Comparison of ENCODE assay signal across 22 mouse cellular contexts in the genomic region with DNA sequence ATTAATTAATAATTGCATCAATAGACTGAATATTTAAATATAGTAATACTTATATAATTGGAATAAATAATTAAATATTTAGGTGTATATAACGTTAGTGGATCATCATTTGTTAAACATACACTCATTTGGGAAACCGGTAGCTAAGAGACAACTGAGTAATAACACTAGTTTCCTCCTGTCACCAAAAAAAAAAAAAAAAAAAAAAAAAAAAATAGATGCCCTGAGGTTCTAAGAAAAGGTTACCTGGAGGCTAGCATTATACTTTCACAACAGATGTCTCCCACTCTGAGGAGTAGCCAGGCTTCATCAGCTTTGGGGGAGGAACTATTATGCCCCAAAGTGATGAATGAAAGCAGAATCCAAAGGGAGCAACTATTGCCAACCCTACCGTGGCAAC. TPM values are rescaled to one million over a fixed set of nuclear protein-coding genes. Genes with fewer than 3 reads are reported as not detected.
A peak's percentile ranks its signal among the peaks of the same experiment; 100 is the strongest.
DNase-seq lines count a peak whose midpoint lies in the region; ATAC-seq and TF ChIP-seq lines count a peak whose summit lies in the region.
"Had no signal": no experiment of that assay in that cellular context is flagged by ENCODE, and none has a peak within 500 bp of the region (broad histone marks: within the 10 kb centered on the region; RNA-seq: fewer than 3 reads in every experiment).

No protein-coding gene starts in this region.

- no peaks in the 10 kb centered on the region for H3K36me3 ChIP-seq in hindbrain, embryonic 13.5 days
- no peaks in the 10 kb centered on the region for H3K36me3 ChIP-seq in hindbrain, embryonic 12.5 days
- no peaks in the 10 kb centered on the region for H3K36me3 ChIP-seq in megakaryocyte, embryonic 14.5 days (replicated peaks; ENCODE audit: low read length)
- no peaks in the 10 kb centered on the region for H3K36me3 ChIP-seq in heart, embryonic 12.5 days
- H3K36me3 ChIP-seq: embryonic facial prominence, embryonic 12.5 days; forebrain, embryonic 15.5 days had no signal

- no peaks in the 10 kb centered on the region for H3K9me3 ChIP-seq in hindbrain, embryonic 13.5 days
- no peaks in the 10 kb centered on the region for H3K9me3 ChIP-seq in hindbrain, embryonic 12.5 days (replicated peaks)
- no peaks in the 10 kb centered on the region for H3K9me3 ChIP-seq in megakaryocyte, embryonic 14.5 days
- H3K9me3 ChIP-seq in heart, embryonic 12.5 days (replicated peaks) = no peaks in the 10 kb centered on the region
- H3K9me3 ChIP-seq: embryonic facial prominence, embryonic 12.5 days; forebrain, embryonic 15.5 days had no signal

- no peak overlapping the region for H3K27ac ChIP-seq in hindbrain, embryonic 13.5 days
- no peak overlapping the region for H3K27ac ChIP-seq in hindbrain, embryonic 12.5 days
- H3K27ac ChIP-seq in heart, embryonic 12.5 days (ENCODE audit: poor library complexity, severe bottlenecking) = no peak overlapping the region
- H3K27ac ChIP-seq in layer of hippocampus, adult 2 months = no peak overlapping the region
- H3K27ac ChIP-seq: embryonic facial prominence, embryonic 12.5 days; forebrain, embryonic 15.5 days had no signal

- no peak overlapping the region for H3K9ac ChIP-seq in hindbrain, embryonic 13.5 days
- no peak overlapping the region for H3K9ac ChIP-seq in hindbrain, embryonic 12.5 days
- no peak overlapping the region for H3K9ac ChIP-seq in heart, embryonic 12.5 days
- H3K9ac ChIP-seq: embryonic facial prominence, embryonic 12.5 days; forebrain, embryonic 15.5 days had no signal

- peak overlapping the region; percentile 54; the same call in 1 of the 2 replicates for H3K4me2 ChIP-seq in hindbrain, embryonic 13.5 days
- no peak overlapping the region for H3K4me2 ChIP-seq in hindbrain, embryonic 12.5 days (replicated peaks)
- H3K4me2 ChIP-seq in heart, embryonic 12.5 days = no peak overlapping the region

- TF ChIP-seq CTCF in layer of hippocampus, adult 2 months (conservative IDR thresholded peaks at IDR 0.05) = no peak

- H3K27me3 ChIP-seq in hindbrain, embryonic 13.5 days = no peaks in the 10 kb centered on the region
- H3K27me3 ChIP-seq in hindbrain, embryonic 12.5 days = no peaks in the 10 kb centered on the region
- H3K27me3 ChIP-seq in megakaryocyte, embryonic 14.5 days (replicated peaks) = peaks cover 6% of the 10 kb centered on the region
- no peaks in the 10 kb centered on the region; the same call in 1 of the 2 replicates for H3K27me3 ChIP-seq in heart, embryonic 12.5 days (replicated peaks)
- H3K27me3 ChIP-seq: embryonic facial prominence, embryonic 12.5 days; forebrain, embryonic 15.5 days; Patski had no signal

- peaks cover 26% of the 10 kb centered on the region for H3K4me1 ChIP-seq in hindbrain, embryonic 13.5 days (replicated peaks)
- peaks cover 14% of the 10 kb centered on the region for H3K4me1 ChIP-seq in hindbrain, embryonic 12.5 days
- H3K4me1 ChIP-seq in megakaryocyte, embryonic 14.5 days = peaks cover 48% of the 10 kb centered on the region
- H3K4me1 ChIP-seq in heart, embryonic 12.5 days (replicated peaks) = peaks cover 31% of the 10 kb centered on the region
- H3K4me1 ChIP-seq: forebrain, embryonic 15.5 days had no signal

- DNase-seq in induced T-regulatory cell, adult 2 months (ENCODE audit: low read depth) = peak; percentile 32
- DNase-seq in layer of hippocampus, adult 2 months (ENCODE audit: low spot score in 2 of 2) = no peak
- DNase-seq: adrenal gland, postnatal 14 days; B cell, adult 2 months; cerebellum, adult 11-12 months; cerebellum, adult 9-10 months; cerebellum, postnatal 25 days; gastrocnemius, postnatal 36 days; heart, postnatal 10 days had no signal

- no peak overlapping the region for H3K4me3 ChIP-seq in hindbrain, embryonic 13.5 days
- no peak overlapping the region for H3K4me3 ChIP-seq in hindbrain, embryonic 12.5 days
- H3K4me3 ChIP-seq in megakaryocyte, embryonic 14.5 days (replicated peaks) = peak overlapping the region; percentile 6
- H3K4me3 ChIP-seq in heart, embryonic 12.5 days = no peak overlapping the region
- no peak overlapping the region for H3K4me3 ChIP-seq in layer of hippocampus, adult 2 months
- H3K4me3 ChIP-seq: embryonic facial prominence, embryonic 12.5 days had no signal

- 84% methylated on average over 3 of the region's 3 CpGs for WGBS in hindbrain, embryonic 13.5 days
- WGBS in hindbrain, embryonic 12.5 days = 83% methylated on average over 3 of the region's 3 CpGs
- WGBS in heart, embryonic 12.5 days = 84% methylated on average over 3 of the region's 3 CpGs

- ATAC-seq in hindbrain, embryonic 13.5 days (ENCODE audit: low FRiP score) = no peak
- ATAC-seq in hindbrain, embryonic 12.5 days (ENCODE audit: low FRiP score) = no peak
- no peak for ATAC-seq in megakaryocyte, adult 5-6 weeks (ENCODE audit: poor library complexity, severe bottlenecking)
- no peak for ATAC-seq in heart, embryonic 12.5 days (ENCODE audit: insufficient number of reproducible peaks, low FRiP score)
- ATAC-seq: activated CD4-positive, CD25-positive, alpha-beta regulatory T cell, adult 4 months; CD4-positive, CD25-positive, alpha-beta regulatory T cell, adult 4 months; forebrain, embryonic 15.5 days; inflammation-experienced regulatory T-cells, adult 6 months had no signal

RNA-seq across cellular contexts. Expression of a gene that starts 5.5 kb away (rescaled TPM):
- polyA plus RNA-seq in hindbrain, embryonic 13.5 days (2015; fragmentation: Nextera tagmentation; extraction: Ambion mirVana) = 0.48 and 0.63 TPM in 2 replicates
- polyA plus RNA-seq in hindbrain, embryonic 12.5 days (2016; fragmentation: Nextera tagmentation; extraction: Ambion mirVana) = 0.79 and 1.1 TPM in 2 replicates
- polyA plus RNA-seq in megakaryocyte, embryonic 14.5 days (2012; ENCODE audit: insufficient read depth, low replicate concordance) = not detected in 2 replicates
- total RNA-seq in megakaryocyte, adult 5-6 weeks (2015) = not detected in 2 replicates
- total RNA-seq in megakaryocyte, adult 5-6 weeks (2017) = not detected in 2 replicates
- 0.44 and 0.46 TPM in 2 replicates for polyA plus RNA-seq in heart, embryonic 12.5 days (2016; fragmentation: Nextera tagmentation; extraction: Ambion mirVana)
- not detected for total RNA-seq in layer of hippocampus, adult 2 months (2021)
- total RNA-seq: gastrocnemius, postnatal 36 days; hematopoietic stem cell, adult 5-6 weeks had no signal
- polyA plus RNA-seq: forebrain, embryonic 11.5 days; forebrain, embryonic 15.5 days; inflammation-experienced regulatory T-cells, adult 6 months had no signal

RNA-seq across cellular contexts. Expression of a gene that starts 28.7 kb away (rescaled TPM):
- polyA plus RNA-seq in hindbrain, embryonic 13.5 days (2015; fragmentation: Nextera tagmentation; extraction: Ambion mirVana) = 119 and 128 TPM in 2 replicates
- 95.1 and 96.2 TPM in 2 replicates for polyA plus RNA-seq in hindbrain, embryonic 12.5 days (2016; fragmentation: Nextera tagmentation; extraction: Ambion mirVana)
- polyA plus RNA-seq in megakaryocyte, embryonic 14.5 days (2012; ENCODE audit: insufficient read depth, low replicate concordance) = 15.7 TPM in 1 of 2 replicates, not detected in the other
- 97.1 and 106 TPM in 2 replicates for total RNA-seq in megakaryocyte, adult 5-6 weeks (2015)
- 61.2 and 67.4 TPM in 2 replicates for total RNA-seq in megakaryocyte, adult 5-6 weeks (2017)
- 82.2 and 84.1 TPM in 2 replicates for polyA plus RNA-seq in heart, embryonic 12.5 days (2016; fragmentation: Nextera tagmentation; extraction: Ambion mirVana)
- total RNA-seq in layer of hippocampus, adult 2 months (2021) = 10 to 100 TPM; 36.5 to 42.5 TPM

RNA-seq across cellular contexts. Expression of a gene that starts 54.8 kb away (rescaled TPM):
- polyA plus RNA-seq in hindbrain, embryonic 13.5 days (2015; fragmentation: Nextera tagmentation; extraction: Ambion mirVana) = 17.3 and 17.9 TPM in 2 replicates
- polyA plus RNA-seq in hindbrain, embryonic 12.5 days (2016; fragmentation: Nextera tagmentation; extraction: Ambion mirVana) = 9.7 and 10.5 TPM in 2 replicates
- polyA plus RNA-seq in megakaryocyte, embryonic 14.5 days (2012; ENCODE audit: insufficient read depth, low replicate concordance) = 2.0 TPM in 1 of 2 replicates, not detected in the other
- 9.9 and 20.1 TPM in 2 replicates for total RNA-seq in megakaryocyte, adult 5-6 weeks (2015)
- total RNA-seq in megakaryocyte, adult 5-6 weeks (2017) = 10.2 and 14.5 TPM in 2 replicates
- polyA plus RNA-seq in heart, embryonic 12.5 days (2016; fragmentation: Nextera tagmentation; extraction: Ambion mirVana) = 3.9 and 4.0 TPM in 2 replicates
- 10 to 100 TPM; 25.3 to 25.9 TPM for total RNA-seq in layer of hippocampus, adult 2 months (2021)

RNA-seq across cellular contexts. Expression of a gene that starts 55.2 kb away (rescaled TPM):
- 0.30 and 0.35 TPM in 2 replicates for polyA plus RNA-seq in hindbrain, embryonic 13.5 days (2015; fragmentation: Nextera tagmentation; extraction: Ambion mirVana)
- polyA plus RNA-seq in hindbrain, embryonic 12.5 days (2016; fragmentation: Nextera tagmentation; extraction: Ambion mirVana) = 0.17 and 0.28 TPM in 2 replicates
- 0.09 TPM in 1 of 2 replicates, not detected in the other for polyA plus RNA-seq in megakaryocyte, embryonic 14.5 days (2012; ENCODE audit: insufficient read depth, low replicate concordance)
- total RNA-seq in megakaryocyte, adult 5-6 weeks (2015) = 0.39 and 0.49 TPM in 2 replicates
- 0.85 and 1.6 TPM in 2 replicates for total RNA-seq in megakaryocyte, adult 5-6 weeks (2017)
- polyA plus RNA-seq in heart, embryonic 12.5 days (2016; fragmentation: Nextera tagmentation; extraction: Ambion mirVana) = 0.08 TPM in 1 of 2 replicates, not detected in the other
- 1 to 10 TPM; 3.8 to 3.9 TPM for total RNA-seq in layer of hippocampus, adult 2 months (2021)
